Mouse (Mus musculus): ENCODE data around the gene Zfp160. TPM values are rescaled to one million over a fixed set of nuclear protein-coding genes. Genes with fewer than 3 reads are reported as not detected.

Zfp160 gene
- total RNA-seq, 2 experiments from 2014 or later, result 3.9 to 4.6 TPM

Other genes with a start within 250 kb of the Zfp160 start
- not detected in 2 replicates for gene Vmn1r228, start 222.7 kb upstream of the Zfp160 start, total RNA-seq (2015; ENCODE audit: low replicate concordance)
- gene Vmn1r228, start 222.7 kb upstream of the Zfp160 start, total RNA-seq (2017; ENCODE audit: low replicate concordance), result 0.14 TPM in 1 of 2 replicates, not detected in the other
- gene Vmn1r229, start 197.3 kb upstream of the Zfp160 start, total RNA-seq (2015; ENCODE audit: low replicate concordance), result not detected in 2 replicates
- gene Vmn1r229, start 197.3 kb upstream of the Zfp160 start, total RNA-seq (2017; ENCODE audit: low replicate concordance), result 0.28 TPM in 1 of 2 replicates, not detected in the other
- not detected in 2 replicates for gene Vmn1r230, start 168.5 kb upstream of the Zfp160 start, total RNA-seq (2015; ENCODE audit: low replicate concordance)
- not detected in 2 replicates for gene Vmn1r230, start 168.5 kb upstream of the Zfp160 start, total RNA-seq (2017; ENCODE audit: low replicate concordance)
- not detected in 2 replicates for gene Vmn1r231, start 103.8 kb upstream of the Zfp160 start, total RNA-seq (2015; ENCODE audit: low replicate concordance)
- 2.5 TPM in 1 of 2 replicates, not detected in the other for gene Vmn1r231, start 103.8 kb upstream of the Zfp160 start, total RNA-seq (2017; ENCODE audit: low replicate concordance)
- not detected in 2 replicates for gene Vmn1r232, start 89.2 kb upstream of the Zfp160 start, total RNA-seq (2015; ENCODE audit: low replicate concordance)
- not detected in 2 replicates for gene Vmn1r232, start 89.2 kb upstream of the Zfp160 start, total RNA-seq (2017; ENCODE audit: low replicate concordance)
- 126 and 128 TPM in 2 replicates for gene Ppp2r1a, start 63.6 kb upstream of the Zfp160 start, total RNA-seq (2015; ENCODE audit: low replicate concordance)
- 26.9 and 54.6 TPM in 2 replicates for gene Ppp2r1a, start 63.6 kb upstream of the Zfp160 start, total RNA-seq (2017; ENCODE audit: low replicate concordance)
- gene Vmn1r233, start 12.4 kb upstream of the Zfp160 start, total RNA-seq (2015; ENCODE audit: low replicate concordance), result not detected in 2 replicates
- gene Vmn1r233, start 12.4 kb upstream of the Zfp160 start, total RNA-seq (2017; ENCODE audit: low replicate concordance), result 0.34 TPM in 1 of 2 replicates, not detected in the other
- gene Vmn1r234, start 217.2 kb downstream of the Zfp160 start, total RNA-seq (2015; ENCODE audit: low replicate concordance), result not detected in 2 replicates
- gene Vmn1r234, start 217.2 kb downstream of the Zfp160 start, total RNA-seq (2017; ENCODE audit: low replicate concordance), result not detected in 2 replicates
- gene Vmn1r235, start 247.5 kb downstream of the Zfp160 start, total RNA-seq (2015; ENCODE audit: low replicate concordance), result not detected in 2 replicates
- 1.7 TPM in 1 of 2 replicates, not detected in the other for gene Vmn1r235, start 247.5 kb downstream of the Zfp160 start, total RNA-seq (2017; ENCODE audit: low replicate concordance)

All from erythroblast, adult 5-6 weeks (primary cell).